Mouse (Mus musculus) hindbrain, embryonic 12.5 days (tissue): Measurements from ENCODE around the gene Rexo5. TPM values are rescaled to one million over a fixed set of nuclear protein-coding genes. Genes with fewer than 3 reads are reported as not detected.

Source experiments
- ATAC-seq: fragments of 200-750 bp; cut with Nextera tagmentation; 2 replicates; pipeline ENCODE4 v1.8.0; 2017; ENCODE audit warnings: moderate TSS enrichment; ENCODE audit not compliant: low FRiP score
- H3K27ac ChIP-seq: fragments of 300-500 bp; sonication (generic); 2 replicates; pipeline ENCODE4 v1.5.1; 2016; ENCODE audit warnings: mild to moderate bottlenecking
- H3K27me3 ChIP-seq: fragments of 300-500 bp; sonication (generic); 2 replicates; pipeline ENCODE4 v1.6.1; 2016; ENCODE audit warnings: mild to moderate bottlenecking
- H3K36me3 ChIP-seq: fragments of 300-500 bp; sonication (generic); 2 replicates; pipeline ENCODE4 v1.6.1; 2016; ENCODE audit warnings: mild to moderate bottlenecking
- H3K4me1 ChIP-seq: fragments of 300-500 bp; sonication (generic); 2 replicates; pipeline ENCODE4 v1.6.1; 2016
- H3K4me2 ChIP-seq: fragments of 300-500 bp; sonication (generic); replicated peaks from 2 replicates; pipeline ENCODE4 v1.6.1; 2016; ENCODE audit warnings: mild to moderate bottlenecking
- H3K4me3 ChIP-seq: fragments of 300-500 bp; sonication (generic); 2 replicates; pipeline ENCODE4 v1.5.1; 2016; ENCODE audit warnings: mild to moderate bottlenecking
- H3K9ac ChIP-seq: fragments of 300-500 bp; sonication (generic); 2 replicates; pipeline ENCODE4 v1.6.1; 2016; ENCODE audit warnings: mild to moderate bottlenecking, moderate library complexity
- H3K9me3 ChIP-seq: fragments of 300-500 bp; sonication (generic); replicated peaks from 2 replicates; pipeline ENCODE4 v1.6.1; 2016; ENCODE audit warnings: mild to moderate bottlenecking
- WGBS: fragments of 180-500 bp; shearing (Covaris S2); methylation state at CpG from one replicate; pipeline ENCODE4 v1.1.7; 2016; 5-methylcytosine and 5-hydroxymethylcytosine counted together
- polyA plus RNA-seq: library from polyadenylated mRNA; unstranded; fragments of >200 nt; fragmentation: Nextera tagmentation; extraction: Ambion mirVana; gene quantifications from 2 replicates; pipeline ENCODE4 v1.2.1, GENCODE M21; 2016

The Rexo5 gene
- polyA plus RNA-seq, 1 experiment from 2014 or later, result 22.8 TPM

- no peak for ATAC-seq
Observed at GRCm38 (mm10) chr7:119897521-119898109, 103.8 kb downstream of the Rexo5 start.

GRCm38 (mm10) chr7:119898247-119898856 is 104.5 kb downstream of the Rexo5 start:
- Histone ChIP-seq H3K27me3 (no peaks in the 10 kb centered on the region), H3K9me3 (no peaks in the 10 kb centered on the region), H3K27ac (no peak overlapping the region), H3K4me3 (no peak overlapping the region), H3K4me2 (no peak overlapping the region), H3K36me3 (no peaks in the 10 kb centered on the region), H3K4me1 (peaks cover 18% of the 10 kb centered on the region), H3K9ac (no peak overlapping the region)
- ATAC-seq, result no peak
- WGBS, result 44% methylated on average over 1 of the region's 1 CpGs

More at GRCm38 (mm10) chr7:119897521-119898109, 103.8 kb downstream of the Rexo5 start:
- no peak overlapping the region for H3K27ac ChIP-seq
- no peak overlapping the region for H3K4me2 ChIP-seq
- no peak overlapping the region for H3K4me3 ChIP-seq
- WGBS, result 93% methylated on average over 8 of the region's 8 CpGs
- peaks cover 22% of the 10 kb centered on the region for H3K4me1 ChIP-seq
- no peaks in the 10 kb centered on the region for H3K27me3 ChIP-seq
- no peak overlapping the region for H3K9ac ChIP-seq
- H3K9me3 ChIP-seq, result no peaks in the 10 kb centered on the region
- no peaks in the 10 kb centered on the region for H3K36me3 ChIP-seq

Other genes starting within 250 kb of the Rexo5 start
- not detected in 2 replicates for gene Acsm2, start 239.7 kb upstream of the Rexo5 start, polyA plus RNA-seq
- gene Acsm1, start 187.0 kb upstream of the Rexo5 start, polyA plus RNA-seq, result not detected in 2 replicates
- gene Acsm4, start 104.0 kb upstream of the Rexo5 start, polyA plus RNA-seq, result not detected in 2 replicates
- 87.7 and 91.2 TPM in 2 replicates for gene Thumpd1, start 73.2 kb upstream of the Rexo5 start, polyA plus RNA-seq
- gene Acsm3, start 33.1 kb upstream of the Rexo5 start, polyA plus RNA-seq, result 0.14 and 0.23 TPM in 2 replicates
- 27.2 and 27.5 TPM in 2 replicates for gene Eri2, start 52 bp downstream of the Rexo5 start, polyA plus RNA-seq
- 14.0 and 15.2 TPM in 2 replicates for gene Lyrm1, start 101.9 kb downstream of the Rexo5 start, polyA plus RNA-seq
- gene Dcun1d3, start 102.3 kb downstream of the Rexo5 start, polyA plus RNA-seq, result 16.5 and 20.0 TPM in 2 replicates